Mouse (Mus musculus) c-Kit-positive CD71-positive TER-119-negative erythroid progenitor cells, embryonic 14.5 days (primary cell): ENCODE results near the gene Naa15.
A peak's percentile ranks its signal among the peaks of the same experiment; 100 is the strongest.
"Not testable (repeated sequence)": the region's sequence is repeated elsewhere in the genome, so short reads cannot be mapped to it uniquely, and the experiment has no call there.

ENCODE experiments used
- DNase-seq: peaks from one replicate; pipeline ENCODE4 v3.0.0-alpha.2; 2013; ENCODE audit warnings: low read depth

Naa15 gene

DNA sequence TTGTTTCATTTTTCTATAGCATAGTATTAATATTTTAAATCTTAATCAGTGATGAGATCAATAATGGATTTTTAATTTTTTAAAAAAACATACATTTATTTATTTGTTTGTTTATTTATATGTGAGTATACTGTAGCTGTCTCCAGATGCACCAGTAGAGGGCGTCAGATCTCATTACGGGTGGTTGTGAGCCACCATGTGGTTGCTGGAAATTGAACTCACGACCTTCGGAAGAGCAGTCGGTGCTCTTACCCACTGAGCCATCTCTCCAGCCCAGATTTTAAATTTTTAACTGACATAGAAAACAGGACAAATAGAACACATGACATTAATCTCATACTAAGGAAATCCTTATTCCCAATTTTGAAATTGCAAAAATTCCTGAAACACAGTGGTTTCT lies 19.4 kb downstream of the Naa15 start:
- not testable (repeated sequence) for DNase-seq

DNA sequence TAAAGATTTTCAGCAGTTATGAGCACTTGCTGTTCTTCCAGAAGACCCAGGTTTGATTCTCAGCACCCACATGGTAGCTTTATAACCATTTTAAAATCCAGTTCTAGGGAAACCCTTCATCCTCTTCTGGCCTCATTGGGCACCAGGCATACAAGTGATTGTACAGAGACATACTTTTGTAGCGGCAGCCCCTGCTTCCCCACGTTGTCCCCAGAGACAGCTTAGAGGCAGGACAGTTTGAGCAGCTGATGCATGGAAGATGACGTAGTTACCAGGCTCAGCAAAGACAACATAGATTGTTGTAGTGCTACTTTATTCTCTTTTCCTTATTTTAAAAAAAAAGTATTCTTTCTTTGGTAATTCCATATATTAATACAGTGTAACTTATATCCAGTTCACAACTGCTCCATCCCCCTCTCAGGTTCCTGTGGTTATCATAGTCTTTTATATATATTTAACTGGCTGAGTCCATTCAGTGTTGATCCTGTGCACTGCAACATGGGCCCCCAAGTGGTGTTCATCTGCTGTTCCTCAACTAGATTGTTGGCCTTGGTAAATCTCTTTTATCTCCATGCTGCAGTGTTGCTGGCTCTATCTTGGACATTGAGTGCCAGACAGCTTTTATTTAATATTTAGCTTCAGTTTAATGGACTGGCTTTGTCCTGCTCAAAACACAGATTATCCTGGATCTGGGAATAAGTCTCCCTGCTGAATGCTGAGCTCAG lies 20.1 kb downstream of the Naa15 start:
- DNase-seq, result no peak

DNA sequence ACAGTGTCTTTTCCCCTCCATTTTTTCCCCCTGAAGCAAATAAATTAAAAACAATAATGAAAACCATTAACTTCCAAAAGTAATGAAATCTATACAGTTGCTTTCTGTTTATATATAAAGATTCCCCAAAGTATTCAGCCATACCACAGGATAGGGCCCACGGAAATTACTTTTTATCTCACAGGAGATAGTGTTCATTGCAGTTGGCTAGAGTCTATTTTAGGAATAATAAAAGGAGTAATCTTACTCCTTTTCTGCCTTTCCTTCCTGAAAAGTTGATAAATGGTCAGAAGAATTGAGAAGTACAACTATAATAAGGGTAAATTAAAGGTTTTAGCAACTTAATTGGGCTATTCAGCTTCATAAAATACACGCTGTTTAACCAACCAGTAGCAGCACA lies 53.6 kb downstream of the Naa15 start:
- no peak for DNase-seq

DNA sequence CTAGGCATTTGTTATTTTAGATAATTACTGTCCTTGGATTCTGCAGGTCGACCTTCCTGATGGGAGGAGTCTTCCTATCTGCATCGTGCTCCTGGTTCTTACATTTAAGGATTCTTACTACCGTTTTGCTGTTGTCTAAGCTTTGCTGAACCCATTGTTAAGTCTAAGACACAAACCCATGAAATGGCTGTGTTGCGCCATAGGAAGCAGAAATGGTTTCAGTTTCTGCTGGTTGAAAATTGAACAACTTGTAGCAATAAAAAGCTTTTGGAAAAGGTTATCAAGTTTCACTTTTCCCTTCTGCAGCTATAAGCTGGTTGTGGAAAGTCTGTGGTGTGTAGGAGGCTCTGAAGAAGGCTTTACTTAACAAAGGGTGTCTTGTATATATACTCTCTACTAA lies 60.8 kb downstream of the Naa15 start:
- DNase-seq, result no peak

DNA sequence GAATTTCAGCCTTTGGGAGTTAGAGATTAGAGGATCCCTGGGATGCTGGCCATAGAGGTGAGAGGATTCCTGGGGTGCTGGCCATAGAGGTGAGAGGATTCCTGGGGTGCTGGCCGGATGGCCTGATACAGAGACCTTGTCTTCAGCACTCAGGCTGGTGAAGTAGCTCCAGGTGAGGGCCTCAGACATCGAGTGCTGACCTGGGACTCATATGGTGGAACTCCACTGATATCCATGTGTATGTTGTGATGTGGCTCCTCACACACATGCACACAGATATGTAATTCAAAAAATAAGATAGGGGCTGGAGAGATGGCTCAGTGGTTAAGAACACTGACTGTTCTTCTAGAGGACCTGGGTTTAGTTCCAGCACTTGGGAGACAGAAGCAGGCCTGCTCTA lies 64.9 kb downstream of the Naa15 start:
- no peak for DNase-seq

DNA sequence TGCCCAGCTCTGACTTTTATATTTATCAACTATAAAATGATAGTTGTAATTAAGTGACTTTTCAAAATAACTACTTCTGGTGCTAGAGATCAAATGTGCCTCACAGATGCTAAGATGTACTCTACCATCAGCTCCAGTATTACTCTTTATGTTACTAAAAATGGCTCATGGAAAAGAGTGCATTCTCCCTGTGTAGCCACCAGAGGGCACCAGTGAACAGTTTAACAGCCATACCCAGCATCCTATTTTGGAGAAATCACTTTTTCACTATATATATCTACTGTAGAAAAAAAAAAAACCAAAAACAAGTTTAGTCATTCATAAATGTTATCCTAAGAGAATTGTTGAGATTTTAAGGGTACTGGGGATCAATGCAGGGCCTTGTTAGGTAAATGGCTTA lies 66.1 kb downstream of the Naa15 start:
- DNase-seq, result peak; percentile 57

DNA sequence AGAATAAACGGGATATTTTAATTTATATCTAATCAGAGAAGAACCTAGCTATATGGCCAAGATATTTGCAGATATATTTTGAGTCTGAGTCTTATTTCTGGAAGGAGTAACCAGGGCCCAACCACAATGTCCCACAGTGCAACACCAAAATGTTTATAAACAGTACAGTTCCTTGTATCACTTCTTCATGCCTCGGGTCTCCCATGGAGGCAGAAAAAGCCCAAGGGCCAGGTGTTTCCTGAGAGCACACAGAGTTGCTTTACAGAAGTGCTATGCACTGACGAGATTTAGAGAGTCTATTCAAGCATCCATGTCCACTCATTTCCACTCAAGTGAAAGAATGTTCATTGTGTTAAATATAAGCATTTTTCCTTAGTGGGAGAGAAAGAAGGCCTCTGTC lies 66.9 kb downstream of the Naa15 start:
- DNase-seq, result no peak

DNA sequence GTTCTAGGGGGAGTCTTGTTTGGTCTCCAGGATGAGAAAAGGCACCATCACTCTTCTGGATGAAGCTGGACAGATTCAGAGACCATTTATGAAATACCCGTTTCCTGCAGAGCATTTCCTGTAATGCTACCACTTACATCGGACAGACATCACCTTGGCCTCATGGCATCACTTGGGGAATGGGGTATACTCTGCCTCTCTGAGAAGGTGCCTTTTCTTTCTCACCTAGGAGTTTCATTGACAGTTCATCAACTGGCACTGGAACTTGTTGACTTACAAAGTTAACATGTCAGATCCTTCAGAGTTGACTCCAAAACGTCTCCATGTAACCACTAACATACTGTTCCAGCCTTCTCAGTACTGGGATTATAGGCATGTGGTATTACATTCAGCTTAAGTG lies 67.8 kb downstream of the Naa15 start:
- DNase-seq, result no peak

DNA sequence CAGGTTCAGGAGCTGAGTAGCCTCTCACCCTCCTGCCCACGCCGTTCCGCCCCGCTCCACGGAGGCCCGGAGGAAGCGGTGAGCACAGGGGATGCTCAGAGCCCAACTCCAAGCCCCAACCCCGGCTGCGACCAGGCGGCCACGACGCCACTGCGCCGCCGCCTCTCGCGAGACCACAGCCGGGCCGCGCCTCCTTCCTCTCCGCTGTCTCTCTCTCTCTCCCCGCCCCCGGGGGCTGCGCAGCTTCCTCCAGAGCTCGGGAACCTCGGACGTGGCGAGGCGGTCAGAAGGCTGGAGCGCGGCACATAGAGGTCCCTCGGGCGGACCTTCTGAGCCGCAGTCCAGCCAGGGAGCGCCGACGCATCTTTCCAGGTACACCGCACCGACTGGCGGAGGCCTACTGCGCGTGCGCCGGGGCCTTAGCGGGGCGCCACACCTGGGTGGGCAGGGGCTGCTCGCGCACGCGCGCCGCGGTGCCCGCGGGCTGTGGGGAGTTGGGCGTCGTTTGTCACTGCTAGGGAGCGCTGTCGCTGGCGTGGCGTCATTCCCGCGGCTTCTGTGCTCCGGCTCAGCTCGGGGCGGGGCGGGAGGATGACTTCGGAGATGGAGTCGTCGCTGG lies 68.9 kb downstream of the Naa15 start, which contains the start of gene Rab33b:
Gene Rab33b (plus strand): TSS at position 180 of the 619 bp plus-strand sequence.
- DNase-seq, result peak; percentile 87

DNA sequence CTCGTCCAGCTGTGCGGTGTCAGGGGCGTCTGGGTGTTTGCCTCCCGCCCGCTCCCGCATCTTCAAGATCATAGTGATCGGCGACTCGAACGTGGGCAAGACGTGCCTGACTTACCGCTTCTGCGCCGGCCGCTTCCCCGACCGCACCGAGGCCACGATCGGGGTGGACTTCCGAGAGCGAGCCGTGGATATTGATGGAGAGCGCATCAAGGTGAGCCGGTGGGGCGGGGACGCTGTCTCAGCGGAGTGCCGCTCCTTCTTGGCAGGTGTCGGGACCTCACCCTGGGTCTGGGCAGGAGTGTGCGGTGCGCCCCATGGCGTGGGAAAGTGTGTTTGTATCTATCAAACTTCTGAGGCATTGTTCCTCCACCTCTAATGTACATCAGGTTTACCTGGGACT lies 69.4 kb downstream of the Naa15 start:
- no peak for DNase-seq

DNA sequence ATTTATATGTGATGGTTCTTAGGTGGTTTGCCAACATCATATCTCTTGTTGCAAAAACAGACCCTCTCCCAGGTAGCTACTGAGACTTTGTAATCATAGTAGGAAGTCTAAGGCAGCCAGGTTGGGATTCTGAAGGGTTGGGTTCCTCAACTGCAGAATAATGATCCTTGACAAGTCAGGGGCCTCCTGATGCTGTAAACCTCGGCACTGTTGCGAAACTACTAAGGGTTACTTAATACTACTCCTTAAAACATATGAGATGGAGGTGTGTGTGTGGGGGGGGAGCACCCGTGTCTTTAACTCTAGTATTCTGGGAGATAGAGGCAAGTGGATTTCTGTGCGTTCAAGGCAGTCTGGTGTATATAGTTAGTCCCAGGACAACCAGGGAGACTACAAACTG lies 70.4 kb downstream of the Naa15 start:
- no peak for DNase-seq

DNA sequence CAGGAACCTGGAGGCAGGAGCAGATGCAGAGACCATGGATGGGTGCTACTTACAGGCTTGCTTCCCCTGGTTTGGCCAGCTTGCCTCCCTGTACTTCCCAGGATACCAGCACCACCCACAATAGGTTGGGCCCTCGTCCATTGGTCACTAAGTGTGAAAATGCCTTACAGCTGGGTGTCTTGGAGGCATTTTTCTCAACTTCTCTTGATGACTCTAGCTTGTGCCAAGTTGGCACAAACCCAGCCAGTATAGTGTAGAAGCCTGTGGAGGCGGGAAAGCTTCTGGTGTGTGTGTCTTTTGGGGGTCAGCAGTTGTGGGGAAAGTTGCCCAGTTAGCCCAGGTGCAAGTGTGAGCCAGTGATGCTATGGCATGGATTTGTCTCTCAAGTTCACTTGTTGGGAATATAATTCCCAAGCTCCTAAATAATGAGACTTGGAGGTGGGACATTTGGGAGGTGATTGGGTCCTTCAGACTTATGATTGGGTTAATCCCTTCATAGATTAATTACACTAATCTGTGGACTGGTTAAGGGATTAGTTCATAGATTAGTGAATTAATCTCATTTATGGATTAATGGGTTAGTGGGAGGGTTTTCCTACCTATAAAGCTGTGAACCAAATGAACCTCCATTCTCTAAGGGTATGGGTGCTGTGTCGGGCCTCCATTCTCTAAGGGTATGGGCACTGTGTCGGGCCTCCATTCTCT lies 71.7 kb downstream of the Naa15 start:
- no peak for DNase-seq

DNA sequence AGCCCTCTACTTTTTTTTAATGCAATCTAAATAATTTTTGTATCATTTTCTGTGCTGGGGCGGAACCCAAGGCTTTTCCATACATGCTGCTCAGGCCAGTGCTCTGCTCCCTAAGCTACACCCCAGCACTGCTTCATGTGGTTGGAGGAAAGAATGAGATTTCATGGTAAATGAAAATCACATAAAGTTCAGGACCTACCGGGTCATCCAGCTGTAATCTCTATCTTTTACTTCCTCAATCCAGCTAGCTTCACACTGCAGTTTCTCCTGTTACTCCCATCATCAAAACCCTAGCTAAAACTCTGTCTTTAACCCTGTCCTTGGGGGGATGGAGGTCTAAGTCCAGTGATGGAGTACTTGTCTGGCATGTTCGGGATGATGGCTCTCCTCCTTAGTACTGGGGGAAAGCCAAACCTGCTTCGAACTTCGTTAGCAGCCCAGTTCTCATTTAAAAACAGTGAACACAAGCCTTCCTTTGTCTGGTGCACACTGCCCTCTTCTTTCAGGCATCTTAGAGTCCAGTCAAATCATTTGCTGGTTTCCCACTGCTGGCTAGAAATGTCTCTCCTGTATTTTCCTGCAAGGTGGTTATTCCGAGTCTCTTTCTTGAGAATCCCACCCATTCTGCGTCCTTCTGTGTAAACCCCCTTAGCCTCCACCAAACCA lies 75.3 kb downstream of the Naa15 start:
- DNase-seq, result no peak

DNA sequence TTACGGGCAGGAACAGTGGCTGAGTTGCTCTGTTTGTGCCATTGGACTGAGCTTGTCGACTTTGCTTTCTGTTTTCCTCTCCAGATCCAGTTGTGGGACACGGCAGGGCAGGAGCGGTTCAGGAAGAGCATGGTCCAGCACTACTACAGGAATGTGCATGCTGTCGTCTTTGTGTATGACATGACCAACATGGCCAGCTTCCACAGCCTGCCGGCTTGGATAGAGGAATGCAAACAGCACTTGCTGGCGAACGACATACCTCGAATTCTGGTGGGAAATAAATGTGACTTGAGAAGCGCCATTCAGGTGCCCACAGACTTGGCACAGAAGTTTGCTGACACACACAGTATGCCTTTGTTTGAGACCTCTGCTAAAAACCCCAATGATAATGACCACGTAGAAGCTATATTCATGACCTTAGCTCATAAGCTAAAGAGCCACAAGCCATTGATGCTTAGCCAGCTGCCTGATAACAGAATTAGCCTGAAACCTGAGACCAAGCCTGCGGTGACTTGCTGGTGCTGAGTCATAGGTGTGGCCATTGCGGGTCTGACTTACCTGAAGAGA lies 78.4 kb downstream of the Naa15 start:
- no peak for DNase-seq

DNA sequence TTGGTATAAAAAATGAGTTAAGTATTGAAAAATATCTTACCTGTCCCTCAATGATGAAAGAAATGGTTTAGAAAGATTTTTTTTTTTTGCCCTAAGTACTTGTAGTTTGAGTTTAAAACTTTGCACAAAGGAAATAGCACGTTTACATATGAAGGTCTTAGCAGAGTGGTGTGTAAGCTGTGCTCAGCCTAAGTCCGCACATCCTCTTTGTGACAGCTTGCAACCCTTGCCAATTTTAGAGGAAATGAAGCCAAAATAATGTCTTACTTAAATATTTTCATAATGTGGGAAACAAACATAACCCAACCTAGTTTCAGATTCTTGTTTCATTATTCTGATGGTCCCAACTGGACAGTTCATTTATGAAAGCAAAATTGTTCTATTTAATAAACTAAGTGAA lies 79.5 kb downstream of the Naa15 start:
- DNase-seq, result no peak

DNA sequence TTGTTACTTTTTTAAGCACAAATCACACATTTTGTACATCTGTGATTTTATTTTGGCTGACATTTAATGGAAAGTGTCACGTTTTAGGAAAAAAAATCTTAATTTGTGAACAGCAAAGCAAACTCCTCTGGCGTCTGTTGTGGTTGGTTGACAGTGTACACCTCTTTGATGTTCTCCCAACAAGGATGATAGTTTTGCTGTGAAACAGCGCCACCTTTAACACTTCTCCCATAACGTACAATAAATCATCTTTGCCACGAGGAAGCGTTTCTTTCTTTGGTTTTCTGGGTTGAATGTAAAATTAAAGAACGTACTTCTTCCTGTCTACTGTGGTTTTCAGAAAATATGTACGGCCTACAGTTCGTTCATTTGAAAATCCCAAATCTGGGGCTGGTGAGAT lies 80.7 kb downstream of the Naa15 start:
- DNase-seq, result no peak

DNA sequence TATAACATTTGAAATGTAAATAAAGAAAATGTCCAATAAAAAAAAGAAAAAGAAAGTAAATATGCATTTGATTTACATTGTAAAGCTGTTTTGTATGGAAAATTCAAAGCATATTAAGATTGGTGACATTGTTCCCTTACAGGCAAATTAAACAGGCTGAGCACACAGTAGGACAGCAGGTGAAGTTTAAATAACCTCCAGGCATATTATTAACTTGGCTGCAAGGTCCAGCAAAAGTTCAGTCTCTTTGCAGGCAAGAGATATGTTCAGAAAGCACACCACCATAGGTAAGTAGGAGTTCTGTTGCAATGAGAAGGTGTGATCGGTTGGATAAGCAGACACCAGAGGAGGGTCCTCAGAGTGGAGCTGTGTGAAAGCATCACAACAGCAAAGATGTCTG lies 83.0 kb downstream of the Naa15 start:
- DNase-seq, result no peak

DNA sequence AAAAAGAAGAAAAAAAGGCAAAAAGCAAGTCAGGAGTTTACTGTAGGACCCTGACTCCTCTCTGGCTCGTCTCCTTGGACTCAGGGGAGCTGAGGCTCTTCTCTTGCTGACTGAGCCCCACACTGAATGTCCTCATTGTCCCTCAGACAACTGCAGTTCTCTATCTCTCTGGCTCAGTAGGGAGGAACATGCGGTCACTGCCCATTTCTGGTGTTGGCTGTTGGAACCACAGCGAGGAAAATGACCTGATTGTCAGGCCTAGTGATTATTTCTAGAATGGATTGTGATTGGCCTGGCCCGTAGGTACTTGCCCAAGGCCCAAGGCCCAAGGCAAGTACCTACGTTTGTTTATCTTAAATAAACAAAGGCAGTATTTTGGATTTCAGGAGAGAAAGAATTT lies 83.7 kb downstream of the Naa15 start:
- no peak for DNase-seq

DNA sequence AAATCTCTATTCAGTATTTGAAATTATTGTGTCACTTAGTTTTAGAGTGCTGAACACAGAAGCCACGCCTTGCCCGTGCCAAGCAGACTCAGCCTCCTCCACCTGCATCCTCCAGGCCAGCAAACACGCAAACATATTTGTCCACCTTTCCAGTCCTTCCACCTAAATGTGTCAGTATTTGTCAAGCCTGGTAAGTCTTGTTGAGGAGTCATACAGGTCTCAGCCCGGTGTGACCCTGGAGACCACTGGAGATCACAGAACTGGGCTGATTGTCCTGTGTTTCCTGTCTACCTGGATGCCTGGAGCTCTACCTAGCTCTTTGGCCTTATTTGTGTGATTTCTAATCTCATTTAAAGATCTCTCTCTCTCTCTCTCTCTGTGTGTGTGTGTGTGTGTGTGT lies 84.9 kb downstream of the Naa15 start:
- DNase-seq, result no peak

DNA sequence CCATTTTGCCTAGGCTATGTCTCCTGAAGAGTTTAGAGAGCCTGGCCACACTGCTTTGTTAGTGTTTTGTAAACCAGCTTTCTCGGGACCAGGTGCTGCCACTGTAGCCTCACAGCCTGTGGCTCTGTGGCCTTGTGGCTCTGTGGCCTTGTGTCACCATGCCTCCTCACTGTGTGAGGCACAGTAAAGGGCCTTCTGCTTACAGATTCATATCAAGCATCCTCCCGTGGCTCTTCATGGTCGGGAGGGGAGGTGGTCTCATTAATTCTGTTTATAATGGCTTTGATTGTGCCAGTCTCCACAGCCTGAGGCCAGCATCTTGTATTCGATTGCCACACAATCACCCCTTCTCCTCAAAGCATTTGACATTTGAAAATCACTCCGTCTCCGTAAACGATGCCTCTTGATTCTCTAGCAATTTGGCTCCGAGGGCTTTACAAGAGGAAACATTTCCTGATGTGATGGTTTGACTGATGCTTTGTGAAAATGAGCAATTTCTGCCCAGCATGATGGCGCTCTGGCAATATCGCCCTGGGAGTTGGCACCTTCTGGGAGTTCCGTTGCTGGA lies 89.5 kb downstream of the Naa15 start:
- DNase-seq, result no peak

DNA sequence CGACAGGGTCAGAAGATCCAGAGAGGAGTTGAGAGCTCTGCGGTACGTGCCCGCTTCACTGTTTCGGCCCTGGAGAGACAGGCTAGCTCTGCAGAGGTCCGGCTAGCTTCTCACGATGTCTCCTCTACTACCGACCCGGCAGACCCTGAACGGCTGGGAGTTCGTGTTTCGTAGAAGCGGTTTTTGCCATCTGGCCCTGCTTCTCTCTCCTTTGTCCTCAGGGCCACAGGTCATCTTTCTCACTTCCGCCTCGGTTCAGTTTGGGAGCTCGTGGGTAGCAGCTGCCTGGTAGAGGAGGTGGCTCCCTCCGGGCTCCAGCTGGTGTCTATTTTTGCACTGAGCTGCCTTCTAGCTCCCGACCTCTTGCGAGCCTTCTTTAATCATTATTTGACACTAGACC lies 90.5 kb downstream of the Naa15 start:
- DNase-seq, result no peak

DNA sequence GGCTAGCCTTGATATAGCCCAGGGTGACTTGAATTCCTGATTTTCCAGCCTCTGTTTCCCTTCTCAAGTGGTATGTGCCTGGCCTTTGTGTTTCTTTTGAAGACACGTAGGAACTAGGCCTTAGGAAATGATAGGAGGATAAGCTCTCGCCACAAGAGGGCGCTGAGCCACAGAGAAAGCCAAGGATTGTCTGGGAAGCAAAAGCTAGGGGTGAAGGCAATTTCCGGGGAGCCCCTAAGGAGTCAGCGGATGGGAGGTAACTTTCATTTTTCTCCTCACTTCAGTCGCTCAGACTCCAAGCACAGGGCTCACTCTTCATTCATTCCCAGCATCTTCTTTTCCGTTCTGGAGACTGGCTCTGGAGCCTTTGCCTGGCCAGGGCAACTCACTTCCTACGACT lies 96.0 kb downstream of the Naa15 start:
- peak; percentile 86 for DNase-seq
